Mouse (Mus musculus): ENCODE results near the gene Spred1.
A peak's percentile ranks its signal among the peaks of the same experiment; 100 is the strongest.

The Spred1 gene

GRCm38 (mm10) chr2:117131910-117132309 is 10.7 kb downstream of the Spred1 start:
- Histone ChIP-seq H3K27me3 (ENCODE audit: control insufficient read depth, insufficient read depth, low read length, poor library complexity, severe bottlenecking) (no peaks in the 10 kb centered on the region), H3K36me3 (ENCODE audit: control insufficient read depth, insufficient read depth, low read length, poor library complexity, severe bottlenecking) (no peaks in the 10 kb centered on the region)
- DNase-seq (ENCODE audit: low read depth, low spot score), result no peak

DNA sequence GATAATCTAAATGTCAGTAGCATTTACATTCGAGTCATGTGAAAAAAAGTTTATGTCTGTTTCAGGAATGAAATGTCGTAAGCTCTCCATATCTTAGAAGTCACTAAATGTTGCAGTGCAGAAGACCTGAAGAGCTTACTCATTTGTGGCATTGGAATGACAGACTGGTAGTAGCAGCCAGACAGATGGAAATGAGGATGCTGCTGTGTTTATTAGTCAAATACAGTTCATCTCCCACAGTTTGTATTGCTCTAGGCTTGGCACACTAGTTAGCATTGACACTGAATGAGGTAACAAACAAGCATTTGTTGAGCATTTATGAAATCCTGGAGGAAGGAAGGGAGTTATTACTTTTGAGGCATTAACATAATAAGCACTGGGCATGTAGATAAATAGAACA is 12.4 kb downstream of the Spred1 start:
- no peaks in the 10 kb centered on the region for H3K27me3 ChIP-seq (ENCODE audit: control insufficient read depth, insufficient read depth, low read length, poor library complexity, severe bottlenecking)
- no peaks in the 10 kb centered on the region for H3K36me3 ChIP-seq (ENCODE audit: control insufficient read depth, insufficient read depth, low read length, poor library complexity, severe bottlenecking)
- DNase-seq (ENCODE audit: low read depth, low spot score), result no peak

- no peak for DNase-seq (ENCODE audit: low read depth, low spot score)
Observed at GRCm38 (mm10) chr2:117137751-117138150, 16.6 kb downstream of the Spred1 start.

GRCm38 (mm10) chr2:117138932-117139331 is 17.8 kb downstream of the Spred1 start:
- H3K27me3 ChIP-seq (ENCODE audit: control insufficient read depth, insufficient read depth, low read length, poor library complexity, severe bottlenecking), result no peaks in the 10 kb centered on the region
- no peaks in the 10 kb centered on the region for H3K36me3 ChIP-seq (ENCODE audit: control insufficient read depth, insufficient read depth, low read length, poor library complexity, severe bottlenecking)
- DNase-seq (ENCODE audit: low read depth, low spot score), result no peak

More at GRCm38 (mm10) chr2:117137751-117138150, 16.6 kb downstream of the Spred1 start:
- no peaks in the 10 kb centered on the region for H3K36me3 ChIP-seq (ENCODE audit: control insufficient read depth, insufficient read depth, low read length, poor library complexity, severe bottlenecking)
- H3K27me3 ChIP-seq (ENCODE audit: control insufficient read depth, insufficient read depth, low read length, poor library complexity, severe bottlenecking), result no peaks in the 10 kb centered on the region

- Histone ChIP-seq H3K36me3 (ENCODE audit: control insufficient read depth, insufficient read depth, low read length, poor library complexity, severe bottlenecking) (no peaks in the 10 kb centered on the region), H3K27me3 (ENCODE audit: control insufficient read depth, insufficient read depth, low read length, poor library complexity, severe bottlenecking) (no peaks in the 10 kb centered on the region)
- DNase-seq (ENCODE audit: low read depth, low spot score), result no peak
Observed at GRCm38 (mm10) chr2:117139977-117140376, 18.8 kb downstream of the Spred1 start.

DNA sequence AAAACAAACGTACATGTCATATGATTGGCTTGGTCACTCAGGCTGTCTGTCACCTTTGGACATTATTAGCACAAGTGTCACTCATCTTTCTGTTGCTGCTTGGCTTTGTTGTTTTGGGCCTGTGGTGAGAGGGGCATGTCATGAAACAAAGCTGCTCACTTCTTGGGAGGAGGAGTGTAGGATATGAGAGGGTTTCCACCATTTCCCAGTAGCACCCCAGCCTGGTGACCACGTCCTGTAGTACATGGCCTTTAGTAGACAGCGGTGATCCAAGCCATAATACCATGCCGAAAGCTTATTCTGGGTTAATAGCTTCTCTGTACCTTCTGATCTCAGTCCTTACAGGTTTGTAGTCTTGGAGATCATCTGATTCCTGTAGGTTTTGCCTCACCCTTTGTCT is 21.9 kb downstream of the Spred1 start:
- H3K27me3 ChIP-seq (ENCODE audit: control insufficient read depth, insufficient read depth, low read length, poor library complexity, severe bottlenecking), result no peaks in the 10 kb centered on the region
- no peaks in the 10 kb centered on the region for H3K36me3 ChIP-seq (ENCODE audit: control insufficient read depth, insufficient read depth, low read length, poor library complexity, severe bottlenecking)
- no peak for DNase-seq (ENCODE audit: low read depth, low spot score)

DNA sequence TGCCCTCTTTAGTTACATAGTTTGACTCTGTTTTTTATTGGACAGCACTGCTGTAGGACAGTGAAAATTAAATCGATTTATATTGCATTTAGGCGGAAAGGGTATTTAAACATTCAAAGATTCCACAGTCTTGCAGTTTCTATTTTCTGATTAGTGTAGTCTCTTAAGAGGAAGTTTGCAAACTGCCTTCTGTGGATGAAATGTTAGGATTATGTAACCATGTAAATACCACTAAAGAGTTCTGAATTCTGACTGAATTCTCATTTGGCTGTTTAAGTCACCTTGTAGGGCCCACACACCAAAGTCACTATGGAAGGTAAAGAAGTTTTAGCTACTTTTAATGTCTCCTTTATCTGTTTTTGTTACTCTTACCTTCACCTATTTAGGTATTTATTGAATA is 24.9 kb downstream of the Spred1 start:
- DNase-seq (ENCODE audit: low read depth, low spot score), result no peak
- Histone ChIP-seq H3K27me3 (ENCODE audit: control insufficient read depth, insufficient read depth, low read length, poor library complexity, severe bottlenecking) (no peaks in the 10 kb centered on the region), H3K36me3 (ENCODE audit: control insufficient read depth, insufficient read depth, low read length, poor library complexity, severe bottlenecking) (no peaks in the 10 kb centered on the region)

DNA sequence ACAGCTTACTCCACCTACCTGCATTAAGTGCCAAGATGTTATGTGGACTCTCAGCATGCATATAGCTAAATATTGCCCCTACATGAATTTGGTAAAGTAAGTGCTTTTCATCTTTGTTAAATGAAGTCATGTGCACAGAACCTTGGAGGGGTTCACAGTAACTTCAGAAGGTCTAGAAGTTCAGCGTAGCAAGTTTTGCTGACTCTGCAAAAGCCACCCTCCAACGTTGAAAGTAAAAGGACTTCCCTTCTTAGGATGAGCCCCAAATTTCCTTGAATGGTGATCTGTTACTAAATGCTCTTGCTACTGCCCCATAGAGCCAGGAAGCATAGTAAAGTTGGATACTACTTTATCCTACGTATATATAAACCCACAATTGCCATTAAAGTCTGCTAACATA is 25.4 kb downstream of the Spred1 start:
- H3K36me3 ChIP-seq (ENCODE audit: control insufficient read depth, insufficient read depth, low read length, poor library complexity, severe bottlenecking), result no peaks in the 10 kb centered on the region
- DNase-seq (ENCODE audit: low read depth, low spot score), result no peak
- H3K27me3 ChIP-seq (ENCODE audit: control insufficient read depth, insufficient read depth, low read length, poor library complexity, severe bottlenecking), result no peaks in the 10 kb centered on the region

DNA sequence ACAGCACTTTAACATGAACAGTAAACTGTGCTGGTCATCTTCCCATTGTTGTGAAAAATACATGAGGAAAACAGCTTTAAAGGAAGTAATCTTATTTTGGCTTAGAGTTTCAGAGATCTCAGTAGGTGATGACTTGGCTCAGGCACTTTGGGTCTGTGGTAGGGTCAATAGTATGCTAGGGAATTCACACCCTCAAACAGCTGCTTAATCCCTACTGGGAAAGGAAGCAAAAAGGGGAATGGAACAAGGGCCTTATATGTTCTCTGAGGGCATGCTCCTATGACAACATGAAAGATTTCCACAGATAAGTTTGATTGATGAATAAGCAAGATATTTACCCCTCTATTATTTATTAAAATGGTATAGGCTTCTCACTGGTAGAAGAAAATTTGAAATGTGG is 31.0 kb downstream of the Spred1 start:
- H3K36me3 ChIP-seq (ENCODE audit: control insufficient read depth, insufficient read depth, low read length, poor library complexity, severe bottlenecking), result no peaks in the 10 kb centered on the region
- no peaks in the 10 kb centered on the region for H3K27me3 ChIP-seq (ENCODE audit: control insufficient read depth, insufficient read depth, low read length, poor library complexity, severe bottlenecking)
- no peak for DNase-seq (ENCODE audit: low read depth, low spot score)

DNA sequence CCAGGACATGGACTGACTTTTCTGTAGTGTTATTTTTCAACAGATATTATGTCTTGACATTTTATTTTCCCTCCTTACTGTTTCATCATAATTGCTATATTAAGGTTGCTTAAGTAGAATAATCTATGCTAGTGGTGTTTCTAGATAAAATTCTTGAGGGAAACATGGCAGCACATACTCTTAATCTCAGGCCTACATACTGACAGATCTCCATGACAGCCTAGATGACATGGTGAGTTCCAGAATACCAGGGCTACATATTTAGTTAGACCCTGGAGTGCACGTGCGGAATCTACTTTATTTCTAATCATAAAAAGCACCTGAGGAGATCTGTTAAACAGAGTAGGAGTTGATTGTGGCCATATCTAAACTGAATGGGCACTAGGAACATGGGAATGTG is 47.2 kb downstream of the Spred1 start:
- DNase-seq (ENCODE audit: low read depth, low spot score), result no peak
- Histone ChIP-seq H3K36me3 (ENCODE audit: control insufficient read depth, insufficient read depth, low read length, poor library complexity, severe bottlenecking) (no peaks in the 10 kb centered on the region), H3K27me3 (ENCODE audit: control insufficient read depth, insufficient read depth, low read length, poor library complexity, severe bottlenecking) (no peaks in the 10 kb centered on the region)

DNA sequence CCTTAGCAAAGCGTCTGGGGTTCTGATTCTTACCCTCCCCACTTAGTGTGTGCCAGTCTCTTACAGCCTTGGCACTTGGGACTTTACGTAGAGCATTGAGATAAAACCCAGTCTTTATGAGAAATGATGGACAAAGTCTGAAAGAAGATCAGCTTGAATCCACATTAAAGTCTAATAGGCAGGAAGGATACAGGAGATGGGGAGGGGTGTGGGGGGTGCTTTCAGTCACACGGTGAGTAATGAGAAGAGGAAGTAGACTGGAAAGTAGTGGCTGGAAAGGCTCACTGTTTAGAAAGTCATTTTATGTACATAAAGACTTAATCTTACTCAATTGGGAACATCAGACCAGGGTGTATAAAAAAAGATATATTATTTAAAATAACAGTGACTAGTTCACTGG is 47.9 kb downstream of the Spred1 start:
- H3K27me3 ChIP-seq (ENCODE audit: control insufficient read depth, insufficient read depth, low read length, poor library complexity, severe bottlenecking), result no peaks in the 10 kb centered on the region
- no peaks in the 10 kb centered on the region for H3K36me3 ChIP-seq (ENCODE audit: control insufficient read depth, insufficient read depth, low read length, poor library complexity, severe bottlenecking)
- DNase-seq (ENCODE audit: low read depth, low spot score), result peak; percentile 17

GRCm38 (mm10) chr2:117172981-117173380 is 51.8 kb downstream of the Spred1 start:
- no peaks in the 10 kb centered on the region for H3K27me3 ChIP-seq (ENCODE audit: control insufficient read depth, insufficient read depth, low read length, poor library complexity, severe bottlenecking)
- DNase-seq (ENCODE audit: low read depth, low spot score), result no peak
- no peaks in the 10 kb centered on the region for H3K36me3 ChIP-seq (ENCODE audit: control insufficient read depth, insufficient read depth, low read length, poor library complexity, severe bottlenecking)

GRCm38 (mm10) chr2:117176066-117176465 is 54.9 kb downstream of the Spred1 start:
- no peak for DNase-seq (ENCODE audit: low read depth, low spot score)
- no peaks in the 10 kb centered on the region for H3K27me3 ChIP-seq (ENCODE audit: control insufficient read depth, insufficient read depth, low read length, poor library complexity, severe bottlenecking)
- H3K36me3 ChIP-seq (ENCODE audit: control insufficient read depth, insufficient read depth, low read length, poor library complexity, severe bottlenecking), result no peaks in the 10 kb centered on the region

- H3K36me3 ChIP-seq (ENCODE audit: control insufficient read depth, insufficient read depth, low read length, poor library complexity, severe bottlenecking), result no peaks in the 10 kb centered on the region
- DNase-seq (ENCODE audit: low read depth, low spot score), result no peak
Observed at GRCm38 (mm10) chr2:117176937-117177336, 55.8 kb downstream of the Spred1 start.

GRCm38 (mm10) chr2:117180250-117180885 is 59.2 kb downstream of the Spred1 start:
- DNase-seq (ENCODE audit: low read depth, low spot score), result peak; percentile 87
- Histone ChIP-seq H3K27me3 (ENCODE audit: control insufficient read depth, insufficient read depth, low read length, poor library complexity, severe bottlenecking) (no peaks in the 10 kb centered on the region), H3K36me3 (ENCODE audit: control insufficient read depth, insufficient read depth, low read length, poor library complexity, severe bottlenecking) (no peaks in the 10 kb centered on the region)

More at GRCm38 (mm10) chr2:117176937-117177336, 55.8 kb downstream of the Spred1 start:
- no peaks in the 10 kb centered on the region for H3K27me3 ChIP-seq (ENCODE audit: control insufficient read depth, insufficient read depth, low read length, poor library complexity, severe bottlenecking)

- no peak for DNase-seq (ENCODE audit: low read depth, low spot score)
- H3K36me3 ChIP-seq (ENCODE audit: control insufficient read depth, insufficient read depth, low read length, poor library complexity, severe bottlenecking), result no peaks in the 10 kb centered on the region
- no peaks in the 10 kb centered on the region for H3K27me3 ChIP-seq (ENCODE audit: control insufficient read depth, insufficient read depth, low read length, poor library complexity, severe bottlenecking)
Observed at GRCm38 (mm10) chr2:117185587-117185986, 64.4 kb downstream of the Spred1 start.
